Mouse (Mus musculus): Measurements from ENCODE around the gene Cd46. TPM values are rescaled to one million over a fixed set of nuclear protein-coding genes. Genes with fewer than 3 reads are reported as not detected.

The Cd46 gene
- polyA plus RNA-seq (2012; rRNA removed), result 4.2 and 5.1 TPM in 2 replicates

DNA sequence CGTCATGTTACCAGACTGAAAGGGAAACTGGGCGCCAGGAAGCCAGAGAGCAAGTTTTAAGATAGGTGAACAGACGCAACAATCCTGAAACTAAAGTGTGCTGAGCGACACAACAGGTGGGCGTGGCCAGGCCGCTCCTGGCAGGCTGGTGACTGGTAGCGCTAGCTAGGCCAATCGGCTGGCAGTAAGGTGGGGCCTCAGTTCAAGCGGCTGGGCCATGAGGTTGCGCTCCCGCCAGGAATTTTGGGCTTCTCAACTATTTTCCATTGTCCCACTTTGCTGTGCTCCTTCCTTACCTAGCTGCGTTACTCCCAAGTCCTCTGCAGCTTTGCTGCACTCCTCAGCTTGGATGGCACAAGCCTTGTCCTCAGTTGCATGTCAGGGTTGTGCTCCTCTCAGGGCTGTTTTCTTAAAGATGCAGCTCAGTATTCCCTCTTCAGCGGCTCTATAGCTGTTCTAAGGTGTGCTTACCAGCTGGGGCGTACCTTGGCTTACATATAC, at the start of gene Cd46:
Gene Cd46, minus strand, starts transcription at position 30 of the 501 bp plus-strand sequence.

DNA sequence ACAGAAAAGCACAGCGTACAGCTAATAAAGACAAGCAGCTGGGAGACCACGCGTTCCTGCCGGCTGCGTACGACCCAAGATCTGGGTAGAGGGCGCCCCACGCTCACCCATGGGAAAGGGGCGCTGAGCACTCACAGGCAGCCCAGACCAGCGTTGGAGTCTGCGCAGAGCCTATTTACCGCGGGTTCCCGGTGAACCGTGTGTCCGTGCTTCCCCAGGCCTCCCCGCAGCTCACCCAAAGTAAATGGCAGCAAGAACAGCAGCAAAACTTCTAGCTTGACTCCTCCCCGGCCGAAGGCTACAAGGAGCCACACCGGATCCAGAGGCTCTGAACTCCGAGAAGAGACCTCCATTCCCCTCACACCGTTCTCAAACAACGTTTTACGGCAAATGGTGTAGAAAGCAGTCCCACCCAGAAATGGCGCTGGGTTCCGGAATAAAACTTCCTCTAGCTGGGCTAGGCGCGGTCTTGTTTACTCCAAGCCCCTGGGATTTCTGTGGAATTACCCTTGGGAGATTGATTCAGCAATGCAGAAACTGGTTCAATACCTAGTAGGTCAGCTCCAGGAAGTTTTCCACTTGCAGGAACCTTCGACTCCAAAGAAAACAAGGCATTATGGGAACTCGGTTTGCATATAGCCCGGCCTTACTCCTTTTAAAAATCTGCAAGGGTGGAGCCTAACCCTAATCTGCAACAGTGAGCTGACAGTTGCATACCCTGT, 39.1 kb upstream of the Cd46 start, which contains the start of gene Cr1l:
Gene Cr1l, minus strand, starts transcription at position 634 of the 722 bp plus-strand sequence.

Other genes with a start within 250 kb of the Cd46 start
- gene Cd34, start 153.4 kb downstream of the Cd46 start, polyA plus RNA-seq (2012; rRNA removed), result 25.8 and 39.8 TPM in 2 replicates
- 32.2 and 35.9 TPM in 2 replicates for gene Cr1l, start 39.3 kb upstream of the Cd46 start, polyA plus RNA-seq (2012; rRNA removed)
- 0.07 and 0.09 TPM in 2 replicates for gene Cr2, start 84.5 kb upstream of the Cd46 start, polyA plus RNA-seq (2012; rRNA removed)